ENCODE assay signal across 7 mouse cellular contexts in the genomic region with DNA sequence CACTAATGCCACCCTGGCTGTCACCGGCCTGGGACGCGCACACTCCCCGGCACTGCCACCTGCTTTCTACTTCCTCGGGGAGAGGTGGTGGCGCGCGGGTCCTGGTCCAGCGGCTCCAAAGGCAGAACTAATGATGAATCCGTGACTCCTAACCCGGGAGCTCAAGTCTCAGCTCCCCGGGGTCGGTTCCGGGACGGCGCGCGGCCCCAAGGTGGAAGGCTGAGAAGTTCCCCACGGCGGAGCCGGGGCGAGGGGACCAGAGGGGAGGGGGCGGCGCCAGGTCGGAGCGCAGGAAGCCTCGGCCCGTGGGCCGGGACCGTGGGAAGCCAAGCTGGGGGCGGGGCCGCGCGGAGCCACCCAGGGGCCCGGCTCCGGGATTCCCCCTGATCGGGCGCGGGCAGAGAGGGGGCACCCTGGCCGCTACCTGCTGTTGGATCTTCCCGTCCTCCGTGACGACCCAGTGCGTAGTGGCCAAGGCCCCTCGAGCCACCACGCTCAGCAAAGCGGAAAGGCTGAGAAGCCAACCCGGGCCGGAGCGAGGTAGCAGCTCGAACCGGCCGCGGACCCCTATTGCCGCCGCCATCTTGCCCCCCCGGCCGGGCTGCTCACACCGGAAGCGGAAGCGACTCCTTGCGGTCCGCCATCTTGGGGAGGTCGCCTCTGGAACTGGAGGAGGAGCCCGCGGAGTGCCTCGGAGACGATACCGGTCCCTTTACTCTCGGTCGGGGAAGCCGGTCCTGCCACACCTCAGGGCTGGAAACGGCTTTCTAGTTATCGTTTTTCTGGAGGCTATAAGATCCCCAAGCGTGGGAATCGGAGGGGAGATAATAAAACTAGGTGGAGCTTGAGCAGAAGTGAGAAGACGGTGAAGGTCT. TPM values are rescaled to one million over a fixed set of nuclear protein-coding genes. Genes with fewer than 3 reads are reported as not detected.
DNase-seq lines count a peak whose midpoint lies in the region; ATAC-seq lines count a peak whose summit lies in the region.

A gene (minus strand): TSS at position 607 of the 875 bp plus-strand sequence.

- peak within 1 kb of the TSS; percentile 79 for H3K9ac ChIP-seq in embryonic facial prominence, embryonic 12.5 days
- H3K9ac ChIP-seq in limb, embryonic 11.5 days (ENCODE audit: low read length): peak within 1 kb of the TSS; percentile 93
- H3K9ac ChIP-seq in midbrain, embryonic 14.5 days (replicated peaks; ENCODE audit: low read length): peak within 1 kb of the TSS; percentile 88

- peaks cover 18% of the 10 kb centered on the region for H3K4me1 ChIP-seq in embryonic facial prominence, embryonic 12.5 days
- H3K4me1 ChIP-seq in limb, embryonic 11.5 days (ENCODE audit: control insufficient read depth, insufficient read depth, low read length): no peaks in the 10 kb centered on the region
- H3K4me1 ChIP-seq in midbrain, embryonic 14.5 days (ENCODE audit: control insufficient read depth, insufficient read depth, low read length): peaks cover 24% of the 10 kb centered on the region

- no peaks in the 10 kb centered on the region for H3K27me3 ChIP-seq in embryonic facial prominence, embryonic 12.5 days
- no peaks in the 10 kb centered on the region for H3K27me3 ChIP-seq in limb, embryonic 11.5 days (ENCODE audit: control insufficient read depth, insufficient read depth, low read length)
- H3K27me3 ChIP-seq in midbrain, embryonic 14.5 days (ENCODE audit: control insufficient read depth, insufficient read depth, low read length): no peaks in the 10 kb centered on the region

- H3K9me3 ChIP-seq in embryonic facial prominence, embryonic 12.5 days: no peaks in the 10 kb centered on the region
- no peaks in the 10 kb centered on the region for H3K9me3 ChIP-seq in limb, embryonic 11.5 days (ENCODE audit: control insufficient read depth, low read length)
- no peaks in the 10 kb centered on the region for H3K9me3 ChIP-seq in midbrain, embryonic 14.5 days (ENCODE audit: control insufficient read depth, low read length)

- peak within 1 kb of the TSS; percentile 79 for H3K4me2 ChIP-seq in embryonic facial prominence, embryonic 12.5 days (replicated peaks)
- peak within 1 kb of the TSS; percentile 75 for H3K4me2 ChIP-seq in limb, embryonic 11.5 days (ENCODE audit: low read depth, severe bottlenecking)
- H3K4me2 ChIP-seq in midbrain, embryonic 14.5 days (ENCODE audit: low read length): peak within 1 kb of the TSS; percentile 76

- peak within 1 kb of the TSS; percentile 70 for H3K4me3 ChIP-seq in embryonic facial prominence, embryonic 12.5 days
- peak within 1 kb of the TSS; percentile 94 for H3K4me3 ChIP-seq in limb, embryonic 11.5 days (ENCODE audit: low read depth, low read length)
- peak within 1 kb of the TSS; percentile 99 for H3K4me3 ChIP-seq in midbrain, embryonic 14.5 days (replicated peaks; ENCODE audit: low read depth, low read length)

- under 1% methylated on average over 77 of the region's 77 CpGs for WGBS in embryonic facial prominence, embryonic 12.5 days
- under 1% methylated on average over 76 of the region's 77 CpGs for WGBS in limb, embryonic 11.5 days
- WGBS in midbrain, embryonic 14.5 days: under 1% methylated on average over 77 of the region's 77 CpGs

- peaks cover 12% of the 10 kb centered on the region for H3K36me3 ChIP-seq in embryonic facial prominence, embryonic 12.5 days
- peaks cover 4% of the 10 kb centered on the region; the same call in 1 of the 2 replicates for H3K36me3 ChIP-seq in limb, embryonic 11.5 days (ENCODE audit: control insufficient read depth, insufficient read depth, low read length)
- H3K36me3 ChIP-seq in midbrain, embryonic 14.5 days (ENCODE audit: control insufficient read depth, insufficient read depth, low read length): peaks cover 14% of the 10 kb centered on the region

- H3K27ac ChIP-seq in embryonic facial prominence, embryonic 12.5 days: peak within 1 kb of the TSS; percentile 88
- H3K27ac ChIP-seq in limb, embryonic 11.5 days (replicated peaks; ENCODE audit: low read depth, low read length): peak within 1 kb of the TSS; percentile 76
- peak within 1 kb of the TSS; percentile 92 for H3K27ac ChIP-seq in midbrain, embryonic 14.5 days (replicated peaks; ENCODE audit: low read depth, low read length)

- ATAC-seq in embryonic facial prominence, embryonic 12.5 days (ENCODE audit: insufficient number of reproducible peaks, insufficient read depth, low FRiP score, low TSS enrichment): peak; percentile 92
- ATAC-seq in limb, embryonic 11.5 days (ENCODE audit: insufficient number of reproducible peaks, low FRiP score, low TSS enrichment, low read depth): peak; percentile 93
- ATAC-seq in midbrain, embryonic 14.5 days (ENCODE audit: low FRiP score, low TSS enrichment): peak; percentile 93

- DNase-seq in adrenal gland, postnatal 25 days: peak; percentile 92
- peak; percentile 99 for DNase-seq in heart, adult 11 months
- DNase-seq in kidney, adult 18-20 months: peak; percentile 89
- DNase-seq in limb, embryonic 11.5 days (ENCODE audit: low spot score): peak; percentile 94
- DNase-seq in midbrain, embryonic 14.5 days: peak; percentile 95
- DNase-seq in spleen, adult 18-20 months: peak; percentile 81 to 87

RNA-seq across cellular contexts. Expression of the gene that starts here (rescaled TPM):
- 39.5 and 46.2 TPM in 2 replicates for total RNA-seq in adrenal gland, postnatal 25 days (2021)
- 16.7 and 16.9 TPM in 2 replicates for polyA plus RNA-seq in embryonic facial prominence, embryonic 12.5 days (2016; fragmentation: Nextera tagmentation; extraction: Ambion mirVana)
- 13.2 and 13.3 TPM in 2 replicates for polyA plus RNA-seq in limb, embryonic 11.5 days (2014; fragmentation: Nextera tagmentation; extraction: Ambion mirVana)
- polyA plus RNA-seq in midbrain, embryonic 14.5 days (2014; fragmentation: Nextera tagmentation; extraction: Ambion mirVana): 22.9 and 29.2 TPM in 2 replicates

Comparison
In these comparisons a context has a peak if more than half of its experiments do, and no peak if none do; other contexts are left out.
1. Peak in every context shown above with its lines: DNase-seq, ATAC-seq, H3K4me3 ChIP-seq and H3K27ac ChIP-seq.